Mouse (Mus musculus) liver, postnatal 0 days (tissue): ENCODE results near the gene Zbtb32. TPM values are rescaled to one million over a fixed set of nuclear protein-coding genes. Genes with fewer than 3 reads are reported as not detected.

Source experiments
- ATAC-seq: fragments of 200-750 bp; cut with Nextera tagmentation; 2 replicates; pipeline ENCODE4 v1.8.0; 2017; ENCODE audit warnings: mild to moderate bottlenecking, moderate library complexity
- DNase-seq: peaks from one replicate; pipeline ENCODE4 v3.0.0-alpha.2; 2016
- H3K27ac ChIP-seq: fragments of 300-500 bp; sonication (generic); 2 replicates; pipeline ENCODE4 v1.5.1; 2014; ENCODE audit warnings: antibody characterized with exemption, moderate library complexity, mild to moderate bottlenecking, low read depth
- H3K27me3 ChIP-seq: fragments of 300-500 bp; sonication (generic); 2 replicates; pipeline ENCODE4 v1.6.1; 2014; ENCODE audit warnings: low read length, control low read depth, mixed read lengths; ENCODE audit not compliant: insufficient read depth
- H3K36me3 ChIP-seq: fragments of 300-500 bp; sonication (generic); replicated peaks from 2 replicates; pipeline ENCODE4 v1.6.1; 2014; ENCODE audit warnings: mild to moderate bottlenecking, control low read depth, low read length, moderate library complexity, mixed read lengths; ENCODE audit not compliant: insufficient read depth
- H3K4me1 ChIP-seq: fragments of 300-500 bp; sonication (generic); 2 replicates; pipeline ENCODE4 v1.6.1; 2014; ENCODE audit warnings: antibody characterized with exemption, mild to moderate bottlenecking, control low read depth; ENCODE audit not compliant: insufficient read depth
- H3K4me2 ChIP-seq: fragments of 300-500 bp; sonication (generic); 2 replicates; pipeline ENCODE4 v1.6.1; 2014; ENCODE audit warnings: low read depth, mild to moderate bottlenecking, low read length, moderate library complexity, mixed read lengths
- H3K4me3 ChIP-seq: fragments of 300-500 bp; sonication (generic); 2 replicates; pipeline ENCODE4 v1.5.1; 2014; ENCODE audit warnings: low read depth, low read length
- H3K9ac ChIP-seq: fragments of 300-500 bp; sonication (generic); replicated peaks from 2 replicates; pipeline ENCODE4 v1.6.1; 2014; ENCODE audit warnings: mild to moderate bottlenecking, moderate library complexity
- H3K9me3 ChIP-seq: fragments of 300-500 bp; sonication (generic); 2 replicates; pipeline ENCODE4 v1.6.1; 2016; ENCODE audit warnings: mild to moderate bottlenecking, control low read depth, low read length, mixed read lengths
- CTCF ChIP-seq: sonication (generic); IDR thresholded peaks from 2 replicates; pipeline ENCODE4 v1.5.1; 2016; ENCODE audit warnings: antibody characterized with exemption, low read depth
- EP300 ChIP-seq: IDR thresholded peaks from 2 replicates; pipeline ENCODE4 v1.6.1; 2016; ENCODE audit warnings: antibody characterized with exemption, low read depth, mild to moderate bottlenecking
- WGBS: fragments of 180-500 bp; shearing (Covaris S2); extraction: QIAGEN DNeasy Blood & Tissue Kit; methylation state at CpG from one replicate; pipeline ENCODE4 v1.1.7; 2014; ENCODE audit not compliant: insufficient replicate concordance; 5-methylcytosine and 5-hydroxymethylcytosine counted together
- polyA plus RNA-seq: library from polyadenylated mRNA; unstranded; fragments of >200 nt; fragmentation: Nextera tagmentation; extraction: Ambion mirVana; gene quantifications from 2 replicates; pipeline ENCODE4 v1.2.1, GENCODE M21; 2015

Zbtb32 gene
- polyA plus RNA-seq: 0.53 and 1.2 TPM in 2 replicates

GRCm38 (mm10) chr7:30598786-30599185, at the start of gene Zbtb32:
TSS of gene Zbtb32 (minus strand) at chr7:30598909.
- Histone ChIP-seq H3K9me3 (no peaks in the 10 kb centered on the region), H3K9ac (0 out of 2 replicates have a peak within 1 kb of the TSS, but pooled peaks have one; percentile 41), H3K27me3 (no peaks in the 10 kb centered on the region), H3K36me3 (no peaks in the 10 kb centered on the region), H3K4me1 (peaks cover 16% of the 10 kb centered on the region), H3K4me3 (no peak within 1 kb of the TSS), H3K4me2 (peak within 1 kb of the TSS; percentile 40; the same call in 1 of the 2 replicates), H3K27ac (no peak within 1 kb of the TSS; the same call in 1 of the 2 replicates)
- TF ChIP-seq EP300 (no peak), CTCF (no peak)
- no peak for DNase-seq
- ATAC-seq: no peak
- 87% methylated on average over 12 of the region's 12 CpGs for WGBS

- WGBS: 20% methylated on average over 4 of the region's 4 CpGs
- H3K9ac ChIP-seq: no peak overlapping the region
- H3K27ac ChIP-seq: no peak overlapping the region
- TF ChIP-seq CTCF (no peak), EP300 (no peak)
- H3K4me3 ChIP-seq: no peak overlapping the region
- peaks cover 25% of the 10 kb centered on the region for H3K27me3 ChIP-seq
- ATAC-seq (no peak), DNase-seq (no peak)
- H3K4me2 ChIP-seq: no peak overlapping the region
- H3K36me3 ChIP-seq: peaks cover 32% of the 10 kb centered on the region
- peaks cover 9% of the 10 kb centered on the region for H3K4me1 ChIP-seq
- no peaks in the 10 kb centered on the region for H3K9me3 ChIP-seq
Observed at GRCm38 (mm10) chr7:30639083-30639482, 40.4 kb upstream of the Zbtb32 start.

- Histone ChIP-seq H3K27me3 (peaks cover 42% of the 10 kb centered on the region), H3K4me2 (no peak overlapping the region), H3K9ac (no peak overlapping the region), H3K4me1 (peaks cover 9% of the 10 kb centered on the region), H3K4me3 (no peak overlapping the region), H3K36me3 (peaks cover 9% of the 10 kb centered on the region), H3K9me3 (no peaks in the 10 kb centered on the region), H3K27ac (no peak overlapping the region)
- ATAC-seq: no peak
- WGBS: 21% methylated on average over 11 of the region's 11 CpGs
- DNase-seq: no peak
- TF ChIP-seq EP300 (no peak), CTCF (no peak)
Observed at GRCm38 (mm10) chr7:30636395-30636794, 37.7 kb upstream of the Zbtb32 start.

GRCm38 (mm10) chr7:30635752-30636151, 37.0 kb upstream of the Zbtb32 start, which contains the start of gene Etv2:
TSS of gene Etv2 (minus strand) at chr7:30635852.
- Histone ChIP-seq H3K27ac (no peak within 1 kb of the TSS), H3K4me1 (peaks cover 9% of the 10 kb centered on the region), H3K36me3 (0 out of 2 replicates have a peak, but pooled peaks cover 5% of the 10 kb centered on the region), H3K4me2 (peak within 1 kb of the TSS; percentile 47; the same call in 1 of the 2 replicates), H3K27me3 (peaks cover 44% of the 10 kb centered on the region), H3K9ac (no peak within 1 kb of the TSS), H3K4me3 (no peak within 1 kb of the TSS), H3K9me3 (no peaks in the 10 kb centered on the region)
- ATAC-seq (no peak), DNase-seq (no peak)
- 18% methylated on average over 5 of the region's 5 CpGs for WGBS
- TF ChIP-seq CTCF (no peak), EP300 (no peak)

GRCm38 (mm10) chr7:30634621-30635020, 35.9 kb upstream of the Zbtb32 start:
- H3K36me3 ChIP-seq: no peaks in the 10 kb centered on the region
- TF ChIP-seq CTCF (peak; percentile 76), EP300 (no peak)
- H3K9ac ChIP-seq: no peak overlapping the region
- H3K4me3 ChIP-seq: no peak overlapping the region
- H3K27me3 ChIP-seq: peaks cover 49% of the 10 kb centered on the region
- 3% methylated on average over 19 of the region's 20 CpGs for WGBS
- H3K4me2 ChIP-seq: peak overlapping the region; percentile 47; the same call in 1 of the 2 replicates
- DNase-seq (peak; percentile 82), ATAC-seq (peak; percentile 75)
- no peak overlapping the region for H3K27ac ChIP-seq
- no peaks in the 10 kb centered on the region for H3K9me3 ChIP-seq
- H3K4me1 ChIP-seq: peaks cover 6% of the 10 kb centered on the region

- WGBS: 8% methylated on average over 27 of the region's 27 CpGs
Observed at GRCm38 (mm10) chr7:30633762-30634412, 35.2 kb upstream of the Zbtb32 start.

More at GRCm38 (mm10) chr7:30633762-30634412, 35.2 kb upstream of the Zbtb32 start:
- peaks cover 6% of the 10 kb centered on the region for H3K4me1 ChIP-seq
- H3K4me2 ChIP-seq: no peak overlapping the region; the same call in 1 of the 2 replicates
- no peaks in the 10 kb centered on the region for H3K36me3 ChIP-seq
- H3K9me3 ChIP-seq: no peaks in the 10 kb centered on the region
- peaks cover 49% of the 10 kb centered on the region for H3K27me3 ChIP-seq
- no peak overlapping the region for H3K4me3 ChIP-seq
- TF ChIP-seq CTCF (no peak), EP300 (no peak)
- no peak overlapping the region for H3K9ac ChIP-seq
- DNase-seq: no peak
- no peak for ATAC-seq
- H3K27ac ChIP-seq: no peak overlapping the region
